Mouse (Mus musculus): Measurements from ENCODE around the gene Tbk1.
A peak's percentile ranks its signal among the peaks of the same experiment; 100 is the strongest.

DNA sequence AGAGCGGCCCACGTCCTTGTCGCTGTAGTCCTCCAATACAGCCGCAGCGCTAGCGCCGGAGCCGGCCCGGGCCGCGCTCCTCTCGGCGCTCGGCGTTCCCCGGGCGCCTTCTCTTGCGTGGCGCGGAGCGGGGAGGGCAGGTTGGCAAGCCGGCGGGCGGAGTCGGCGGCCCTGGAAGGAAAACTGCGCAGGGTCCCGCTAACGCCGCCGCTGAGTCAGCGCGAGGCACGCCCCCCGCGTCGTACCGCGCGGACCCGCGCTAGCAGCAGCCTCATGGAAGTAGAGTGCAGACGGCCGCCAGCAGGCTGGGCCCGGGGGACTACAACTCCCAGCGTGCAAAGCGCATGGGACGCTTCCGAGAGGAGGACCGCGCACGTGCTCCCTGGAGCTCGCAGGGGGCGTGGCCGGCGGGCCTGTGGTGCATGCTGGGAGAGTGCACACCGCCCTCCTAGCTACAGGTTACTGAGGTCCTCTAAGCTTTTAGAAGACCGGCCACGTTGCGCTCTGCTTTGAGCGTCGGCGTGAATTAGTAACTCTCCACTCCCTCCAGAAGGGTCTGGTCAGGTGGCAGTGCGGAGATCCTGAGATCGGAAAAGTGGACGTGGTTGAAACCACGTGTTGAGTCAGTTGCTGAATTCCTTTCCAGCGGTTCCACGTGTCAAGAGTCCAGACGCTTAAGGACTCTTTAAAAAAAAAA is 39.7 kb upstream of the Tbk1 start, which contains the start of gene Xpot:
- TF ChIP-seq CTCF (IDR thresholded peaks at IDR 0.05; ENCODE audit: insufficient read depth, low read length), result no peak
- TF ChIP-seq POLR2A (IDR thresholded peaks at IDR 0.05; ENCODE audit: borderline replicate concordance, extremely low read depth, low read depth, low read length), result peak; percentile 73; the same call in 1 of the 2 replicates

Data from lung, adult 2 months (tissue).